Mouse (Mus musculus): ENCODE data around the gene Igfbpl1.

Igfbpl1 gene

GRCm38 (mm10) chr4:45822781-45823575 lies 3.7 kb downstream of the Igfbpl1 start:
- no peak for DNase-seq (ENCODE audit: low spot score)

- DNase-seq (ENCODE audit: low spot score), result no peak
These were observed 4.7 kb downstream of the Igfbpl1 start for GRCm38 (mm10) chr4:45821995-45822394.

GRCm38 (mm10) chr4:45820074-45820830 lies 6.5 kb downstream of the Igfbpl1 start:
- peak; percentile 61 for DNase-seq (ENCODE audit: low spot score)

GRCm38 (mm10) chr4:45819208-45819931 lies 7.4 kb downstream of the Igfbpl1 start:
- no peak for DNase-seq (ENCODE audit: low spot score)

GRCm38 (mm10) chr4:45818814-45819207 lies 7.9 kb downstream of the Igfbpl1 start:
- no peak for DNase-seq (ENCODE audit: low spot score)

- peak; percentile 56 for DNase-seq (ENCODE audit: low spot score)
These were observed 11.2 kb downstream of the Igfbpl1 start for GRCm38 (mm10) chr4:45815542-45815941.

GRCm38 (mm10) chr4:45811250-45811649 lies 15.5 kb downstream of the Igfbpl1 start:
- no peak for DNase-seq (ENCODE audit: low spot score)

GRCm38 (mm10) chr4:45808034-45808433 lies 18.7 kb downstream of the Igfbpl1 start:
- DNase-seq (ENCODE audit: low spot score), result no peak

- no peak for DNase-seq (ENCODE audit: low spot score)
These were observed 23.8 kb downstream of the Igfbpl1 start for GRCm38 (mm10) chr4:45802900-45803299.

- no peak for DNase-seq (ENCODE audit: low spot score)
These were observed 26.7 kb downstream of the Igfbpl1 start for GRCm38 (mm10) chr4:45799956-45800537.

- peak; percentile 56 for DNase-seq (ENCODE audit: low spot score)
These were observed 27.8 kb downstream of the Igfbpl1 start, which contains the start of gene Aldh1b1 for GRCm38 (mm10) chr4:45798964-45799363. TSS of gene Aldh1b1 (plus strand) at chr4:45799022.

- no peak for DNase-seq (ENCODE audit: low spot score)
These were observed 30.0 kb downstream of the Igfbpl1 start for GRCm38 (mm10) chr4:45796760-45797159.

GRCm38 (mm10) chr4:45795191-45795811 lies 31.4 kb downstream of the Igfbpl1 start:
- DNase-seq (ENCODE audit: low spot score), result no peak

- DNase-seq (ENCODE audit: low spot score), result no peak
These were observed 36.7 kb downstream of the Igfbpl1 start for GRCm38 (mm10) chr4:45790018-45790417.

GRCm38 (mm10) chr4:45789263-45789958 lies 37.3 kb downstream of the Igfbpl1 start:
- DNase-seq (ENCODE audit: low spot score), result peak; percentile 48

GRCm38 (mm10) chr4:45788446-45789081 lies 38.2 kb downstream of the Igfbpl1 start:
- DNase-seq (ENCODE audit: low spot score), result no peak

- DNase-seq (ENCODE audit: low spot score), result no peak
These were observed 40.0 kb downstream of the Igfbpl1 start for GRCm38 (mm10) chr4:45786674-45787073.

GRCm38 (mm10) chr4:45785959-45786358 lies 40.8 kb downstream of the Igfbpl1 start:
- no peak for DNase-seq (ENCODE audit: low spot score)

GRCm38 (mm10) chr4:45783671-45784070 lies 43.1 kb downstream of the Igfbpl1 start:
- DNase-seq (ENCODE audit: low spot score), result no peak

GRCm38 (mm10) chr4:45771619-45772018 lies 55.1 kb downstream of the Igfbpl1 start:
- peak; percentile 57 for DNase-seq (ENCODE audit: low spot score)
